Mouse (Mus musculus) heart, embryonic 16.5 days (tissue): Measurements from ENCODE around the gene Dmbt1. TPM values are rescaled to one million over a fixed set of nuclear protein-coding genes. Genes with fewer than 3 reads are reported as not detected.

ENCODE experiments used
- polyA plus RNA-seq: library from polyadenylated mRNA; unstranded; fragments of >200 nt; fragmentation: Nextera tagmentation; extraction: Ambion mirVana; gene quantifications from 2 replicates; pipeline ENCODE4 v1.2.1, GENCODE M21; 2015

Gene Dmbt1
- polyA plus RNA-seq, 1 experiment from 2014 or later, result 0.29 TPM

Other genes with a start within 250 kb of the Dmbt1 start
- gene Plekha1, start 166.3 kb upstream of the Dmbt1 start, polyA plus RNA-seq, result 55.2 and 56.5 TPM in 2 replicates
- 63.4 and 65.6 TPM in 2 replicates for gene Htra1, start 95.9 kb upstream of the Dmbt1 start, polyA plus RNA-seq
- not detected in 2 replicates for gene 4933402N03Rik, start 114.3 kb downstream of the Dmbt1 start, polyA plus RNA-seq
- 0.21 and 0.51 TPM in 2 replicates for gene 5430419D17Rik, start 142.3 kb downstream of the Dmbt1 start, polyA plus RNA-seq